Mouse (Mus musculus): ENCODE data around the gene Sh3bgrl2. TPM values are rescaled to one million over a fixed set of nuclear protein-coding genes. Genes with fewer than 3 reads are reported as not detected.
"Not testable (repeated sequence)": the region's sequence is repeated elsewhere in the genome, so short reads cannot be mapped to it uniquely, and the experiment has no call there.

The Sh3bgrl2 gene
- 12.0 and 12.1 TPM in 2 replicates for polyA plus RNA-seq (2015; fragmentation: Nextera tagmentation; extraction: Ambion mirVana)

GRCm38 (mm10) chr9:83547830-83548689 is at the start of gene Sh3bgrl2:
TSS of gene Sh3bgrl2 (plus strand) at chr9:83548327.
- ATAC-seq (ENCODE audit: insufficient read depth): peak; percentile 84
- Histone ChIP-seq H3K4me3 (replicated peaks) (peak within 1 kb of the TSS; percentile 58), H3K4me2 (peak within 1 kb of the TSS; percentile 67), H3K4me1 (replicated peaks) (peaks cover 12% of the 10 kb centered on the region; the same call in 1 of the 2 replicates), H3K36me3 (replicated peaks) (no peaks in the 10 kb centered on the region), H3K9ac (peak within 1 kb of the TSS; percentile 39), H3K27me3 (peaks cover 22% of the 10 kb centered on the region), H3K27ac (replicated peaks) (no peak within 1 kb of the TSS), H3K9me3 (replicated peaks) (no peaks in the 10 kb centered on the region)
- 2% methylated on average over 76 of the region's 76 CpGs for WGBS (ENCODE audit: insufficient replicate concordance)

GRCm38 (mm10) chr9:83519081-83519480 is 29.0 kb upstream of the Sh3bgrl2 start:
- H3K27me3 ChIP-seq; H3K9me3 ChIP-seq (replicated peaks); H3K9ac ChIP-seq; H3K4me1 ChIP-seq (replicated peaks); ATAC-seq (ENCODE audit: insufficient read depth); H3K4me3 ChIP-seq (replicated peaks); H3K4me2 ChIP-seq; H3K36me3 ChIP-seq (replicated peaks); H3K27ac ChIP-seq (replicated peaks): not testable (repeated sequence)
- 69% methylated on average over 5 of the region's 5 CpGs for WGBS (ENCODE audit: insufficient replicate concordance)

DNA sequence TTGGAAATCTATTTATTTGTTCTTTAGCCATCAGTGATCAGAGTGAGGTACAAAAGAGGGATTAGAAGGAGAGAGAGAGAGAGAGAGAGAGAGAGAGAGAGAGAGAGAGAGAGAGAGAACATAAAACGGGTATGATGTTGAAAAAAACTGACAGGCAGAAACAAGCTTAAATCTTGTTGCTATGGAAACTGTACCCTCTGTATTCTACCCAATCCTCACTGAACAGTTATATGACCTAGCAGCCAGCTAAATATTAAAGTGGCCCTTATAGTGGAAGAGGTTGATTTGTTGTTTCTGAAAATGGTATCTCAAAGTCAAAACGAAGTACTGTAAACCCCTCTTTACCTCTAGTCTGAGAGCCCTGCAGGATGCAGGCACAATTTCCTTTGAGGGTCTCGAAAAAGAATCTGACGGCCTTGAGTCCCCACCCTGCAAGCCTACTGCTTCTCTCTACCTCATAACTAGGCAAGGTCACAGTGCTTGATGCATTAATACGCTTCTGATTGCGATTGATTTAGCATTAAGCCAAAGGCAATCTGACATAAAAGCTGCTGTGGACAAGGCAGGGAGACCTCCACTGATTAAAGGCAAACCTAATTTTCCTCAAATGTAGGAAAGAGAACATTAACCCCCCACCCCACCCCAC is 28.5 kb upstream of the Sh3bgrl2 start:
- Histone ChIP-seq H3K27ac (replicated peaks) (no peak overlapping the region), H3K27me3 (no peaks in the 10 kb centered on the region), H3K9me3 (replicated peaks) (no peaks in the 10 kb centered on the region), H3K4me2 (no peak overlapping the region), H3K36me3 (replicated peaks) (no peaks in the 10 kb centered on the region), H3K9ac (no peak overlapping the region), H3K4me3 (replicated peaks) (no peak overlapping the region), H3K4me1 (replicated peaks) (no peaks in the 10 kb centered on the region)
- ATAC-seq (ENCODE audit: insufficient read depth): no peak
- 64% methylated on average over 6 of the region's 6 CpGs for WGBS (ENCODE audit: insufficient replicate concordance)

- 48% methylated on average over 7 of the region's 7 CpGs for WGBS (ENCODE audit: insufficient replicate concordance)
Observed at GRCm38 (mm10) chr9:83527341-83528060, 20.6 kb upstream of the Sh3bgrl2 start.

GRCm38 (mm10) chr9:83533044-83533769 is 14.9 kb upstream of the Sh3bgrl2 start:
- H3K9me3 ChIP-seq (replicated peaks): no peaks in the 10 kb centered on the region
- WGBS (ENCODE audit: insufficient replicate concordance): 45% methylated on average over 5 of the region's 5 CpGs
- no peak overlapping the region for H3K9ac ChIP-seq
- no peaks in the 10 kb centered on the region for H3K27me3 ChIP-seq
- no peak for ATAC-seq (ENCODE audit: insufficient read depth)
- peaks cover 7% of the 10 kb centered on the region for H3K4me1 ChIP-seq (replicated peaks)
- no peak overlapping the region for H3K4me3 ChIP-seq (replicated peaks)
- H3K4me2 ChIP-seq: peak overlapping the region; percentile 2; the same call in 1 of the 2 replicates
- H3K27ac ChIP-seq (replicated peaks): 0 out of 2 replicates have a peak overlapping the region, but pooled peaks have one; percentile 38
- no peaks in the 10 kb centered on the region for H3K36me3 ChIP-seq (replicated peaks)

More at GRCm38 (mm10) chr9:83527341-83528060, 20.6 kb upstream of the Sh3bgrl2 start:
- Histone ChIP-seq H3K9me3 (replicated peaks) (no peaks in the 10 kb centered on the region), H3K9ac (no peak overlapping the region), H3K27ac (replicated peaks) (no peak overlapping the region), H3K4me1 (replicated peaks) (0 out of 2 replicates have a peak, but pooled peaks cover 3% of the 10 kb centered on the region), H3K36me3 (replicated peaks) (no peaks in the 10 kb centered on the region), H3K27me3 (no peaks in the 10 kb centered on the region), H3K4me3 (replicated peaks) (no peak overlapping the region), H3K4me2 (no peak overlapping the region)
- ATAC-seq (ENCODE audit: insufficient read depth): peak; percentile 67

DNA sequence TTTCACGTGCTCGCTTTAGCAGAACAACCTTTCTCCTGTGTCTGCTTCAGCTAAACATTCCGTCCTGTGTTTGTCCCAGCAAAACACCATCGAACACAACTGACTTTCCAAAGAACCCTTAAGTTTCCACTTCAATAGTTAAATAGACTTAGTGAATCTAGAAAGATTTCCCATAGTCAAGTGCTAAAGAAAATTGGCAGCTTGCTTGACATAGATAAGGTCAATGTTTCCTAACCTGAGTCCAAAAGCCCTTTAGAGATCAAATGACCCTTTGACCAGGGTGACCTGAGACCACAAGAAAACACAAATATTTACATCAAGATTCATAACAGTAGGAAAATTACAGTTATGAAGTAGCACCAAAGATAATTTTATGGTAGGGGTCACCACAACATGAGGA is 11.2 kb upstream of the Sh3bgrl2 start:
- no peaks in the 10 kb centered on the region for H3K9me3 ChIP-seq (replicated peaks)
- H3K9ac ChIP-seq: no peak overlapping the region
- H3K27ac ChIP-seq (replicated peaks): no peak overlapping the region
- ATAC-seq (ENCODE audit: insufficient read depth): no peak
- H3K4me3 ChIP-seq (replicated peaks): no peak overlapping the region
- no peaks in the 10 kb centered on the region for H3K27me3 ChIP-seq
- whole genome bisulfite sequencing (ENCODE audit: insufficient replicate concordance): 64% methylated on average over 4 of the region's 4 CpGs
- peaks cover 7% of the 10 kb centered on the region for H3K4me1 ChIP-seq (replicated peaks)
- no peak overlapping the region for H3K4me2 ChIP-seq
- no peaks in the 10 kb centered on the region for H3K36me3 ChIP-seq (replicated peaks)

- WGBS (ENCODE audit: insufficient replicate concordance): 37% methylated on average over 2 of the region's 2 CpGs
- Histone ChIP-seq H3K9ac (no peak overlapping the region), H3K27me3 (no peaks in the 10 kb centered on the region), H3K4me2 (no peak overlapping the region), H3K27ac (replicated peaks) (no peak overlapping the region), H3K9me3 (replicated peaks) (no peaks in the 10 kb centered on the region), H3K4me1 (replicated peaks) (peaks cover 7% of the 10 kb centered on the region), H3K4me3 (replicated peaks) (no peak overlapping the region), H3K36me3 (replicated peaks) (no peaks in the 10 kb centered on the region)
- ATAC-seq (ENCODE audit: insufficient read depth): no peak
Observed at GRCm38 (mm10) chr9:83537510-83537909, 10.6 kb upstream of the Sh3bgrl2 start.

DNA sequence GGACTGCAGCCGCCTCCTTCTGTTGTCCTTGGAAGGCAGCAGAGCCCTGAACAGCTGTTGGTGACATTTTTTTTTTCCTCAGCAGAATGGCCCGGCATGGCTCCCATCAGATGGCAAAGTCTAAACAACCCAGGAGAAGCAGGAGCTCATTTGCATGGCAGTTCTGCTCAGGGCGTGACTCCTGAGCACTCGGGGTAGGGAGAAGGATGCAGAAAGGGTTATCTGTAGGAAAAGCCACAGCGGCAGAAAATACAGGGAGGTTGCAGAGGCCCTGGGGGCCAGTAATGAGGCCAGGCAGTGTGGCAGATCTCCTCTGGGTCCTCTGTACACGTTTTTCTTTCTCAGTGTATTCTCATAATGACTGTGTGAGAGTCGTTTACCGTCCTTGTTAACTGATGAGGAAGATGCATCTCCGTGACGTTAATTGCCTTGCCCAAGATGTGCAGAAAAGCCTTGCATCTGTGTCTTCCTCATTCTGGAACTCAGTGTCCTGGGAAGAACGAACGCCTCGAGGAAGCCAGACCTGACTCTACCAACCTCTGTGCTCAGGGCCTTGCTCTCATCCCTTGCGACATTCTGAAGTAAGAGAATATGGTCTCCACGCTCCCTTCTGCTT is 10.1 kb upstream of the Sh3bgrl2 start:
- ATAC-seq (ENCODE audit: insufficient read depth): no peak
- 51% methylated on average over 15 of the region's 15 CpGs for WGBS (ENCODE audit: insufficient replicate concordance)
- H3K9ac ChIP-seq: no peak overlapping the region

DNA sequence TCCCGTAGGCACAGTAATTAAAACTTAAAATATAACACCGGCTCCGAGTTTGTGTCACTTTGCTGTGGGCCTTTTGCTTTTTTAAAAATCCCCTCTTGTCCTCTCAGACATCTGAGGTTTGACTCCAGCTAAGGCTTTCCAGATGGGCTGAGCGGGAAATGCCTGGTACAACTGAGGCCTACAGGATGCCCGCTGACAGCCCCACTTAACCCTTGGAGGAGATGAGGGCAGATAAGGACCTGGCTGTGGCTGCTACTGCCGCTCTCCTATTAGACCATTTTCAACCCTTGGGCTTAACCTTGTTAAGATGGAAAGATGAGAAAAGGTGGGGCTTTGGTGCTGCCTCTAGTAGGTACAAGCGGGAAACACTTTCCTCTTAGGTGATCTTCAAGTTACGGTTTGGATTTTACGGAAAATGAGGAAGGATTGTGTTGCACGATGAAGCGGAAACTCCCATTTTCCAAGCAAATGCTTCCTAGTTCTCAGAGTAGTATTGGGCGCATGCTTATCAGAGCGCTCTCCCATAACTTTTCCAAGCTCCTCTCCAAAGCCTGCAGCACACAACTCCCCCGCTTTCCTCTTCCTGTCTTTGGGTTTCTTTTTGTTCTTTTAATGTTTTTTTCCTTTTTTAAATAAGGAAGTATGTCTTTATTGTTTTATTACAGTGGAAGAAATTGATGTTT is 8.2 kb upstream of the Sh3bgrl2 start:
- 62% methylated on average over 14 of the region's 14 CpGs for WGBS (ENCODE audit: insufficient replicate concordance)
- Histone ChIP-seq H3K4me3 (replicated peaks) (no peak overlapping the region), H3K36me3 (replicated peaks) (no peaks in the 10 kb centered on the region), H3K4me1 (replicated peaks) (no peaks in the 10 kb centered on the region), H3K9me3 (replicated peaks) (no peaks in the 10 kb centered on the region), H3K27ac (replicated peaks) (no peak overlapping the region), H3K27me3 (no peaks in the 10 kb centered on the region), H3K9ac (no peak overlapping the region), H3K4me2 (no peak overlapping the region)
- ATAC-seq (ENCODE audit: insufficient read depth): no peak

More for the DNA sequence above, 10.1 kb upstream of the Sh3bgrl2 start:
- no peak overlapping the region for H3K4me2 ChIP-seq
- H3K4me1 ChIP-seq (replicated peaks): peaks cover 3% of the 10 kb centered on the region
- no peaks in the 10 kb centered on the region for H3K9me3 ChIP-seq (replicated peaks)
- no peaks in the 10 kb centered on the region for H3K27me3 ChIP-seq
- no peak overlapping the region for H3K27ac ChIP-seq (replicated peaks)
- H3K36me3 ChIP-seq (replicated peaks): no peaks in the 10 kb centered on the region
- no peak overlapping the region for H3K4me3 ChIP-seq (replicated peaks)

GRCm38 (mm10) chr9:83540492-83540857 is 7.7 kb upstream of the Sh3bgrl2 start:
- Histone ChIP-seq H3K4me2 (no peak overlapping the region), H3K27me3 (no peaks in the 10 kb centered on the region), H3K9ac (no peak overlapping the region), H3K4me3 (replicated peaks) (no peak overlapping the region), H3K4me1 (replicated peaks) (no peaks in the 10 kb centered on the region), H3K9me3 (replicated peaks) (no peaks in the 10 kb centered on the region), H3K36me3 (replicated peaks) (no peaks in the 10 kb centered on the region), H3K27ac (replicated peaks) (no peak overlapping the region)
- no peak for ATAC-seq (ENCODE audit: insufficient read depth)
- WGBS (ENCODE audit: insufficient replicate concordance): 57% methylated on average over 4 of the region's 4 CpGs
